Mouse (Mus musculus) CD4-positive, CD25-positive, alpha-beta regulatory T cell, adult 2 months (primary cell): ENCODE measurements around the gene Ffar1.

Source experiments
- DNase-seq: peaks from one replicate; pipeline ENCODE4 v3.0.0-alpha.2; 2012; ENCODE audit warnings: low read depth, low spot score

Ffar1 gene

DNA sequence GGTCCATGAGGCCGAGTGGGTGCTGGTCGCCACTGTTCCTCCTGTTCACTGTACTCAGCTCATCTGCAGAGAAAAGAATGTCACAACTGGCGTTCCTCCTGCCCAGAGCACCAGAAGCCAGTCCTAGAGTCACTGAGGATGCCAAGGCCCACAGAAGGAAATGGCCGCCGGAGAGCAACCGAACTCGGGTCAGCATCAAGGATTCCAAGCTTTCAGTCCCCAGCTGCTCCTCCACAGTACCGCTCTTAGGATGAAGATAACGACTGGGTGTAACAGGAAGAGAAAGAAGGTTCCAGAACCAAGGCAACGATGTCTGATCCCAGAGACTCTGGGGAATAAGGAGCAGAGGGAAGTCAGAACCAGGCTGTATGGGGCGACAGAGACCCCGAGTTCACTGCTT, at the start of gene Ffar1:
TSS of gene Ffar1 (minus strand) at position 101 of the 400 bp plus-strand sequence.
- DNase-seq = no peak

- no peak for DNase-seq
Observed at GRCm38 (mm10) chr7:30909773-30910172, 48.4 kb upstream of the Ffar1 start.

DNA sequence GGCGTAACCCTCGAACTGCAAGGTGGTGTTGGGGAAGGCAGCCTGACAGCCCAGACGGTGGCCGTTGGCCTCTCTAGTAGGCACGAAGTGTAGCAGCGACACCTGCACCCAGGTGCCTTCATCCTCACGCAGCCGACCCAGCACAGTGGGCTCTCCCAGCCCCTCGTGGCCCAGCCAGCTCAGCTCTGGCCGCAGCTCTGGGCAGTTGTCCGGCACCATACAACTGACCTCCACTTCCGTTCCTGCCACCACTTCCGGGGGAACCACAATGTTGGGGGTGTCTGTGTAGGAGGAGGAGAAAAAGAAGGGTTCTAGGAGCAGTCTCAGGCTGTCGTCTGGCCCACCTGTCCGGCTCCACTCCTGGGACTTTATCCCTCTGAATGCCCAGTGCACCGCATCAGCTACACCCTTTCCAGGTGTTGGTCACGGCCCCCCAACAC, 47.6 kb upstream of the Ffar1 start:
- DNase-seq = no peak

DNA sequence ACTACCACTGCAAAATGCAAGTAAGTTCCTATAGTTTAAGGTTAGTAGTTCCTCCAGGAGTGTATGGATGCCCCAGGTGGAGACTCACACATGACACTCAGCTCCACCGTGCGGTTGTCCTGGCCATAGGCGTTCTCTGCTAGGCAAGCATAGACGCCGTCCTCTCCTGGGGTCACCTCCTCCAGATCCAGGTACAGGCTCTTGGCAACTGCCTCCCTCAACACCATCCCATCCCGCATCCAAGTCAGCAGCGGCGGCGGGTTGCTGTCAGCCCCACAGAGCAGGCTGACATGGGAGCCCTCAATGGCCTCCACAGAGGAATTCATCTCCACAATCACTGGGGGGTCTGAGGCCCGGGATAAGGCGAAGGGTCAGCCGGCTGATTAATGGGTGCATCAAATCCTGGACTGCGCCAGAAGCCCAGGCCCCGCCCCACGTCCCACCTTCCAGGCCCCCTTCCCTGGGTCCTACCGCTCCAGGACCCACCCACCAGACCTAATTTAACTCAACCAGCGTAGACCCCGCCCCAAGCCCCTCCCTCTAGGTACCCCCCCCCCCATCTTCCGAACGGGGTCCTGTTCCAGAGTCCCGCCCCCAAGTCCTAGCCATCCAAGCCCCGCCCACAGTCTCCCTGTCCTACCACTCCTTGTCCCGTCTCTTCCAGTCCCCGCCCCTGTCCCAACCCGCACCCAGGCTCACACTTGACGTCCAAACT, 47.1 kb upstream of the Ffar1 start:
- no peak for DNase-seq

DNA sequence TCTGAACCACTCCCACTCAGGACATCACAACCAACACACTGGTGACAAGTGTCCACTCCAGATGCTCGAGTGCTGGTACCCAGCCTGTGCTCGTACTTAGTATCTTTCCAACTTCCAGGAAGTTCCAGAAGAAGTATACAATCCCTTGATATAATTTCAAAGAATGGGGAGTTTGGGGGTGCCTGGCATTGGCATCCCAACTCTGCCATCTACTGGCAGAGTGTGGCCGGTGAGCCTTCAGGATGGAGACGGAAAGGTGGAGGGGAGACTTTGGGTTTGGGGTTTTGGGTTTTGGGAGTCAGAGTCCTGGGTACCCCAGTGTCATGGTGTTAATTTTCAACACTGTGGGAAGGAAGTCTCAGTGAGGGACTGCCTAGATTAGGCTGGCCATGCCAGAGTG, 42.7 kb upstream of the Ffar1 start:
- peak; percentile 60 for DNase-seq

DNA sequence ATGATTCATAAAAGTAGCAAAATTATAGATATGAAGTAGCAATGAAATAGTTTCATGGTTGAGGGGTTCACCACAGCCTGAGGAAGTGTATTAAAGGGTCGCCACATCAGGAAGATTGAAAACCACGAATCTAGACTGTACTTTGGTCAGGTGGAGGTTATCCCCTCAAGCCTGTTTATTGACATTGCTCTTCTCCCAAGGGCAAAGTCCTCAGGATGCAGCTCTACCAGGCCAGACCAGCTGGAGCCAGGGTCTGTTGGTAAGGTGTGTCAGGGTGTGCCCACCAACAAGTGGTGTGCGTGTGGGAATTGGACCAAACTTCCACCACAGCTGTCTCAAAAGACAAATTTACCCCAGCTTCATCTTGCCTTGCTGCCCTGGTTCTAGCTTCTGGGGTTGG, 33.9 kb upstream of the Ffar1 start:
- DNase-seq = no peak

- DNase-seq = no peak
Observed at GRCm38 (mm10) chr7:30892515-30892914, 31.2 kb upstream of the Ffar1 start.

GRCm38 (mm10) chr7:30891746-30892145, 30.4 kb upstream of the Ffar1 start:
- no peak for DNase-seq

DNA sequence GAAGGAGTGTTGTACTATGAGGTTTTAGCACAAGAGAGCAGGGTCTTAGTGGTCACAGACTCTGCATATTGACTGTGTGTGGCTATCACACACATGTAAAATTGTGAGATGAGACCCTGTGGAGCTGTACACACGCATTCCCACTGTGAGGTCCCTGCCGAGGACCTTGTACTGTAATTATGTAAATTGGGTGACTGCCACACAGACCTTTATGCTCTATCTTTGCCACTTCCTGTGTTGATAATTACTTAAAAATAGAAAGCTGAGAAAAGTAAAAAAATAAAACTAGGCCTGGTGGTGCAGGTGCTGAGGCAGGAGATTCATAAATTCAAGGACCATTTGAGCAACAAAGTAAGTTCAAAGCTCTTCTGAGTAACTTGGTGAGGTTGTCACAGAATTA, 29.3 kb upstream of the Ffar1 start:
- peak; percentile 26 for DNase-seq

- DNase-seq = no peak
Observed at GRCm38 (mm10) chr7:30888786-30889185, 27.4 kb upstream of the Ffar1 start.

- peak; percentile 61 for DNase-seq
Observed at GRCm38 (mm10) chr7:30887568-30888188, 26.3 kb upstream of the Ffar1 start.

DNA sequence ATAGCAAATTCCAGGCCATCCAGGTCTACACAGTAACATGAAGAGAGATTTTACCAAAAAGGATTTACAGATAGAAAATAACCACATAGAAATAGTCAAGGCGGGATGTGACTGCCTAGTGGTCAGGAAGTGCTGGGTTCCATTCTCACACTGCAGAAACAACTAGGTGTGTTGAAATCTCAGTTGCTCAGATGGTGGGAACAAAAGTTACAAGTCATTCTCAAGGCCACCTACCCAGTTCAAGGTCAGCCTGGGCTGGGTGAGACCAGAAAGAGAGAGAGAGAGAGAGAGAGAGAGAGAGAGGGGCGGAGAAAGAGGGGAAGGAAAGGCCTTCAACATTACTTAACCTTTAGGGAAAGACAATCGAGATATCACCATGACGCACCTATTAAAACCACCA, 25.5 kb upstream of the Ffar1 start:
- DNase-seq = no peak

DNA sequence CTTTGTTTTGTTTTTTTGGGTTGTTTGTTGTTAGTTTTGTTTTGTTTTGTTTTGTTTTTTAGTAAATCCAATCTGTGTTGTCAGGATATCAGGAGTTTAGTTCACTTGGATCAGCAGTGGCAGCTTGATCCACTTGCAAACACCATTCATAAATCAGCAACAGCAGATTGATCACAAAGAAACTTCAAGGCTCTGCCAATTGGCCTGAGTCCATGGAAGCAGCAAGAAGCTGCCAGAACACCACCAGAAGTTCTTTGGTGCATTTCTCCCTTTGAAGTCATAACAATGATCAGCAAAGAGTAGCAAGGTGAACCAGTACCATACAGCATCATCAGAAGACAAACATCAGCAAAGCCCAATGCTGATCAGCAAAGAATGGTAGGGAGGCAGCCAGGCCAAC, 22.7 kb upstream of the Ffar1 start:
- DNase-seq = no peak

- no peak for DNase-seq
Observed at GRCm38 (mm10) chr7:30881367-30881766, 20.0 kb upstream of the Ffar1 start.

GRCm38 (mm10) chr7:30880176-30880575, 18.8 kb upstream of the Ffar1 start, which contains the start of gene Cd22:
Gene Cd22 (minus strand): TSS chr7:30880342.
- peak; percentile 41 for DNase-seq

DNA sequence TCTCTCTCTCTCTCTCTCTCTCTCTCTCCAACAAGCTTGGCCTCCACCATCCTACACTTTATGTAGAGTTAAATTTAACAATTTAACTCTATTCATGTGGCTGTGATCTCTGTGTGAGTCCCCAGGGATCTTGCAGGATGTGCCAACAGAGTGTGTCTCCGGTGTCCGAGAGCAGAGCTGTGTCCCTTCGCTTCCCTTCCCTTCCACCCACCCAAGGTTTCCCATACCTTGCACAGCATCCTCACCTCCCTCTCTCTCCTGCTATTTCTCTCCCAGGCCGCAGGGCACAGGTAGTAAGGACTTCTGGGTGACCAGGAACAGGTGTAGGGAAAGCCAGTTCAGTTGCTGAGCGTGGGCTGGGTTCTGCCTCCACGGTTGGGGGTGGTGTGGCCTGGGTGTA, 17.6 kb upstream of the Ffar1 start:
- DNase-seq = no peak

GRCm38 (mm10) chr7:30873083-30873482, 11.7 kb upstream of the Ffar1 start:
- peak; percentile 82 for DNase-seq

GRCm38 (mm10) chr7:30863386-30863785, 2.0 kb upstream of the Ffar1 start:
- no peak for DNase-seq

- peak; percentile 76 for DNase-seq
Observed at GRCm38 (mm10) chr7:30859635-30860402, 1.5 kb downstream of the Ffar1 start.

- DNase-seq = peak; percentile 79
Observed at GRCm38 (mm10) chr7:30859290-30859634, 2.1 kb downstream of the Ffar1 start.

- no peak for DNase-seq
Observed at GRCm38 (mm10) chr7:30857746-30858145, 3.6 kb downstream of the Ffar1 start.

DNA sequence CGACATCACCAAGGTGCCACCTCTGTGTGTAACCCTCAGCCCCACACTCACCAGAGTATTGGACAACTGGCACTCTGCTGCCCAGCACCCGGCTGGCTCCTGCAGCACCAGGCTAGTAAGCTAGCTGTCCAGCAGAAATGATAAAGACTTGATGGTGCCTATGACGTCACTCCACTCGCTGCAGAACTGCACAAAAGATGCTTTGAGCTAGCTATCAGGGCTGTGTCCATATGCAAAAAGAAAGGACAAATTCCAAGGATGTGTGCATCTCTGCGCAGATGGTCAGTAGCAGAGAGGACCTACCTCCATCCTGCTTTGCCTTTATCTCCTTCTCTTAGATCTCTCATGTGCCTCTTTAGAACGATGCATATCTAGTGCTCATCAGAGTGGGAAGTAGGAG, 5.3 kb downstream of the Ffar1 start, which contains the start of gene Ffar3:
TSS of gene Ffar3 (minus strand) at position 101 of the 400 bp plus-strand sequence.
- DNase-seq = no peak

- no peak for DNase-seq
Observed at GRCm38 (mm10) chr7:30851421-30851820, 9.9 kb downstream of the Ffar1 start.
